Mouse (Mus musculus): ENCODE results near the gene Mast3.

DNA sequence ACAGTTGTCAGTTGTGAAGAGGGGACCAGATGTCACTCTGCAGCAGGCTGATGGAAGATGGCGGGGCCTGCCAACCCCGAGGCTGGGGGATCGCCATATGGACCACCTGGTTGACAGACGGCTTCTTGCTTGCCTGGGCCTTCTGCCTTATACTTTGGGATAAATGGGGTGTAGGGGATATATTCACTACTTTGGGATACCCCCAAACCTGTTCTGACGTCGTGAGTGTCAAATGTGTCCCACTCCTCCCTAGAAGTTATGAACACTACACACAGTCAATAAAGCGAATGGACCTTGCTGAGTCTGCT, 46.6 kb downstream of the Mast3 start:
- TF ChIP-seq SRF (IDR thresholded peaks at IDR 0.05; ENCODE audit: control insufficient read depth, insufficient read length, low read depth) (no peak), USF1 (IDR thresholded peaks at IDR 0.05; ENCODE audit: low read depth) (no peak), CEBPB (IDR thresholded peaks at IDR 0.05; ENCODE audit: insufficient read depth, poor library complexity, severe bottlenecking) (no peak), POLR2A (IDR thresholded peaks at IDR 0.05; ENCODE audit: insufficient read length, low read depth) (no peak), POLR2AphosphoS2 (IDR thresholded peaks at IDR 0.05; ENCODE audit: insufficient read length, low read depth) (no peak), REST (IDR thresholded peaks at IDR 0.05; ENCODE audit: insufficient read depth, insufficient read length) (no peak)

Measured in myocyte (in vitro differentiated cells).